Mouse (Mus musculus) liver, embryonic 14.5 days (tissue): Measurements from ENCODE around the gene Zranb1.

Experiments
- CTCF ChIP-seq: IDR thresholded peaks from 2 replicates; pipeline ENCODE4 v1.5.1; 2016; ENCODE audit warnings: antibody characterized with exemption, low read depth, control low read depth
- EP300 ChIP-seq: IDR thresholded peaks from 2 replicates; pipeline ENCODE4 v1.6.1; 2016; ENCODE audit warnings: antibody characterized with exemption, low read depth

DNA sequence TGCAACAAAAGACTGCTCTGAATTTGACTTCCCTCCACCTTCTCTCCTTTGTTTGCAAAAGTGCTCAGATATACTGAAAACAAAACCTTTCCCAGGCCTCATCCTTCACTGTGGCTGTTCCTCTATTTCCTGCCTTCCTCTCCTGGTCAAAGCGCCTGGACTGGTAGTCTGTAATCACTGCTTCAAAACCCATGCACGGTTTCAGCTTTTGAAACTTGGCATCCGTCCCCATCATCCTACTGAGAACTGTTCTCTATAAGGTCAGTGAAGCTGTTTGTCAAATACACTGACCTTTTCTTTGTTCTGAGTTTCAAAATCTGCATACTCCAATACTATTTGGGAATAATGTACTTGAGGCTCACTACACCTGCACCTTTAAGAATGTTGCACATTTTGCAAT lies 3.7 kb upstream of the Zranb1 start:
- no peak for TF ChIP-seq CTCF
- TF ChIP-seq EP300, result no peak
